Mouse (Mus musculus) forebrain, embryonic 10.5 days (tissue): ENCODE data around the gene Rnf167. TPM values are rescaled to one million over a fixed set of nuclear protein-coding genes. Genes with fewer than 3 reads are reported as not detected.

ENCODE experiments used
- DNase-seq: peaks from one replicate; pipeline ENCODE4 v3.0.0-alpha.2; 2017; ENCODE audit warnings: low spot score; ENCODE audit errors: extremely low spot score
- H3K27ac ChIP-seq: fragments of 300-500 bp; sonication (generic); 2 replicates; pipeline ENCODE4 v1.5.1; 2016; ENCODE audit warnings: mild to moderate bottlenecking
- H3K27me3 ChIP-seq: fragments of 300-500 bp; sonication (generic); 2 replicates; pipeline ENCODE4 v1.6.1; 2016; ENCODE audit warnings: mild to moderate bottlenecking; ENCODE audit not compliant: poor library complexity, severe bottlenecking
- H3K36me3 ChIP-seq: fragments of 300-500 bp; sonication (generic); replicated peaks from 2 replicates; pipeline ENCODE4 v1.6.1; 2016; ENCODE audit warnings: mild to moderate bottlenecking, moderate library complexity
- H3K4me1 ChIP-seq: fragments of 300-500 bp; sonication (generic); 2 replicates; pipeline ENCODE4 v1.6.1; 2016
- H3K4me3 ChIP-seq: fragments of 300-500 bp; sonication (generic); 2 replicates; pipeline ENCODE4 v1.5.1; 2016; ENCODE audit warnings: mild to moderate bottlenecking, moderate library complexity
- H3K9me3 ChIP-seq: fragments of 300-500 bp; sonication (generic); 2 replicates; pipeline ENCODE4 v1.6.1; 2016; ENCODE audit warnings: mild to moderate bottlenecking, moderate library complexity
- WGBS: fragments of 180-500 bp; shearing (Covaris S2); methylation state at CpG from one replicate; pipeline ENCODE4 v1.1.7; 2016; 5-methylcytosine and 5-hydroxymethylcytosine counted together
- polyA plus RNA-seq: library from polyadenylated mRNA; unstranded; fragments of >200 nt; fragmentation: Nextera tagmentation; extraction: Ambion mirVana; gene quantifications from 2 replicates; pipeline ENCODE4 v1.2.1, GENCODE M21; 2016

The Rnf167 gene
- polyA plus RNA-seq, 1 experiment from 2014 or later: 71.3 TPM

DNA sequence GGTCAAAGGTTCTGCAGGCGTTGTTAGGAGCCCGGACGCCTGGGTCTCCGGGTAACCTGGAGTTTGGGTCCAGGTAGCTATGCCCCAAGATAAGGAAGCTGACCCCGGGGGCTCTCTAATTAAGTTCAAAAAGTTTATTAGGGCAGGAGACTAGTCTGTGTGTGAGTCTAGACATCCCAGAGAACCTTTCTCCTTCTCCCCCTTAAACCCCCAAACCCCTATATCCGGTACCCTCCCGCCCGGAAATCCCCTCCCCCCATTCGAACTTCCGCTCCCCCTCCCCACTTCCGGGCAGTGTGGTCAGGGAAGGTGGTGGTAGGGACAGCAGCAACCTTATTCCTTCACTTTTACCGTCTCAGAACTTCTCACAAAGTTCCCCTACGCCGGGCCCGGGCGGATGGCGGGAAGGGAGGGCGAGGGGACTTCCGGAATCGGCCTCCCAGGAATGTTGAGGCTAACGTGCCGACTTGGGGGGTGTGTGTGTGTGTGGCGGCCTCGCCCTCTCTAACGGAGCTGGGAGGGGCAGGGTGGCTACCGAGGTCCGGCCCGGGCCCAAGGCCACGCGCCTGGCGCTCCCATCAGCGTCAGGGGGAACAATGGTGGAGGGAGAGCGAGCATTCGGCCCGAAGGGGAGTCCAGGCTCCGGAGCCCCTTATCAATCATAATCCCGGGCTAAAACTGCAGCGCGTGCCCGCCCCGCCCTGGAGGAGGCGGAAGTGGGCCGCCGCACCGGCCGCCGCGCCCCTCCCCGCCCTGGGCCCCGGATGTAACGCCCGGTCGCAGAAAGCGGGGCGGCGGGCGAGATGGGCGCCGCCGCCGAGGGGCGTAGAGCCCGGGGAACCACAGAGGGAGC is 6.5 kb downstream of the Rnf167 start:
- DNase-seq: peak; percentile 82
- peak overlapping the region; percentile 99 for H3K27ac ChIP-seq
- H3K4me3 ChIP-seq: peak overlapping the region; percentile 99
- H3K9me3 ChIP-seq: no peaks in the 10 kb centered on the region
- WGBS: under 1% methylated on average over 62 of the region's 63 CpGs
- H3K4me1 ChIP-seq: peaks cover 79% of the 10 kb centered on the region
- peaks cover 47% of the 10 kb centered on the region for H3K36me3 ChIP-seq
- no peaks in the 10 kb centered on the region for H3K27me3 ChIP-seq

DNA sequence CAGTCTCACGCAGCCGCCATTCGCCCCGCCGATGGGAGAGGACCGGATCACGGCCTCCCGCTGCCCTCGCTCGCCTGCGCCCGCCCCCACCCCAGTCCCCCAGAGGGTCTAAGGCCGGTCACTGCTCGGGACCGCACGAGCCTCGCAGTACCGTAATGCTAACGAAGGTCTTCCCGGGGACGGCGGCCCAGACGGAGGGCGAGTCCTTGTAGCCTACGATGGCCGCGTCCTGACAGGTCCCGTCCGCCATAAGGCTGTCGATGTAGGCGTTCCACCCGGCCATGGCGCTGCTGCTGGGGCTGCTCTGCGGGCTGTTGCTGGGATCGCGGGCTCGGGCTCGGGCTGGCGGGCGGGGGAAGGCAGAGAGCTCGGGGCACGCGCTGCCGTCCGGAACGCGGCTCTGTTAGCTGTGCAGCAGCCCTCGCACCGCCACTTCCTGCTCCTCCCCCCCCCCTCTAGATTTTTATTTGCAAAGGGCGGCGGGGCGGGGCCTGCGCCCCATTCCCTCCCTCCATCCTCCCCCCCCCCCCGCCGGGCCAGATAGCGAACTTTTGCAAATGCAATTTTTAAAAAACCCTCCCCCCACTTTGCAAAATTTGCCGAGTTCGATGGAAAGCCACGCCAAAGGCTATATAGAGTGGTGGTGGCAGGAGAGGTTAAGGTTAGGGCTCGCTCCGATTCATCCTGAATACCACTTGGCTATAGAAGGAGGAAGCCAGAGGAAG is 7.3 kb downstream of the Rnf167 start, which contains the start of gene Pfn1:
Gene Pfn1, minus strand, starts transcription at position 447 of the 725 bp plus-strand sequence.
- under 1% methylated on average over 61 of the region's 61 CpGs for WGBS
- Histone ChIP-seq H3K4me1 (peaks cover 75% of the 10 kb centered on the region), H3K4me3 (peak within 1 kb of the TSS; percentile 99), H3K36me3 (peaks cover 41% of the 10 kb centered on the region), H3K27ac (peak within 1 kb of the TSS; percentile 99), H3K9me3 (no peaks in the 10 kb centered on the region), H3K27me3 (no peaks in the 10 kb centered on the region)
- DNase-seq: peak; percentile 80

DNA sequence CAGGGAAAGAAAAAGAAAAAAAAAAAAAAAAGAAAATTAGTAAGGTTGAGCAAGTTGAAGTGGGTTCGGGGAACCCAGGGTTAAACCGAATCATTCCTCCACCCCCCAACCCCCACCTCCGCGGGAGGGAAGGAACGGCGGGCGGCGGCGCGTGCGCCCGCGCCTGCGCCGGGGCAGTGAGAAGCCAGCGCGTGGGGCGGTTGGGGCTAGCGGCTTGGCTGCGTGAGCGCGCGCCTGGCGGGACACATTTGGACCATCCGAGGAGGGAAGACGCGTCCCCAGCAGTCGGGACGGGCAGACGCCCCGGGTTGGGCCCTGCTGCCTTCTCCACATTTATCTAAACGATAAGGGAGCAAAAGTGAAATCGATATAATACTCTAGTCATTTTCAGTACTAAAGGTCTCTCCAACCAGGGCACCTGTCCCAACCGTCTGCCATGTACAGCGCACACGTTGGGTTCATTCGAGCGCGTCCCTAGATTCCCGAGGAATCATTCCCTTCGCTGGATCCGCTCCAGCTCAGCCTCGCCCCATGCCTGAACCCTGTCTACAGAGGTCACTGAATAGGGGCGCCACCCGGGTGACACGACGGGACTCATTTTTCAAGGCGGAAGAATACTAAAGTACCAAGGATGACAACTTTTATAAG is 8.0 kb downstream of the Rnf167 start:
- no peaks in the 10 kb centered on the region for H3K9me3 ChIP-seq
- H3K36me3 ChIP-seq: peaks cover 40% of the 10 kb centered on the region
- peak overlapping the region; percentile 99 for H3K4me3 ChIP-seq
- WGBS: 0% methylated on average over 48 of the region's 48 CpGs
- H3K27me3 ChIP-seq: no peaks in the 10 kb centered on the region
- H3K4me1 ChIP-seq: peaks cover 71% of the 10 kb centered on the region
- DNase-seq: peak; percentile 81
- H3K27ac ChIP-seq: peak overlapping the region; percentile 99

DNA sequence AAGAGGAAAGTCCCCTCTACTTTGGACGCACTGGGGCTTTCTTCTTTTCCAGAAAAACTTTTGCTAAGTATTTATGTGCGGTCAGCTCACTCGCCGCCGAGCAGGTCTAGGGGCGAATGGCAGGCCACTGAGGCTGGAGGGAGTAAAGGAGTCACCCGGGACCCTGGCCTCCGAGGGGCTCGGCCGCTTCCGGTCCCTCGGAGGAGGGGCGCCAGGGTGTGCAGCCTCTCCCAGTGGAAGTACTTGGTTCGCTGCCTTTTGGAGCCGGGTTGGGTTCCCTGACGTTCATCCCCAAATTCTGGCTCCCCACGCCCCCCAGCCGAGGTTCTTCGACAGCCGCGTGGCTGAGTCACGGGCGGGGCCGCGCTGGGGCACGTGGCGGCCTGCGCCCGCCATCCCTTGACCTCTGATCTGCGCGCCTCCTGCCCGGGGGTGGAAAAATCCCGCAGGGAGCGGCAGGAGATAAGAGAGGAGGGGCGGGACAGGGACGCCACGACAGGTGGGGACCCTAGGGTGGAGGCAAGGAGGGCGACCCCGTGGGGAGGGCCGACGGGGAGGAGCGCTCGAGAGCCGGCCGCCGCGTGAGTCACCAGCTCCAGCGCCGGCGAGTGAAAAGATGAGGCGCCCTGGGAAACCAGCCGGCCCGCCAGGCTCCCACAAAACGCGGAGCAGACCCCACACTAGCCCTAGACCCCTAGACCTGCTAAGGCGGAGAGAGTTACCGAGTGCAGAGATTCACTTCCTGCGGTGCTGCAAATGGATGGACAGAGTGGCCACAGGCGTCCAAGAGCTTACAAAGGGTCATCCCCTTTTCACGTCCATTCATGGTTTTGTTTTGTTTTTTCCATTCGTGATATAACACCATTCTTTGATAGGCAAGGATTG is 8.8 kb downstream of the Rnf167 start:
- under 1% methylated on average over 61 of the region's 61 CpGs for WGBS
- Histone ChIP-seq H3K27ac (peak overlapping the region; percentile 99), H3K36me3 (peaks cover 40% of the 10 kb centered on the region), H3K9me3 (no peaks in the 10 kb centered on the region), H3K4me3 (peak overlapping the region; percentile 99), H3K4me1 (peaks cover 67% of the 10 kb centered on the region), H3K27me3 (no peaks in the 10 kb centered on the region)
- peak; percentile 69 for DNase-seq

DNA sequence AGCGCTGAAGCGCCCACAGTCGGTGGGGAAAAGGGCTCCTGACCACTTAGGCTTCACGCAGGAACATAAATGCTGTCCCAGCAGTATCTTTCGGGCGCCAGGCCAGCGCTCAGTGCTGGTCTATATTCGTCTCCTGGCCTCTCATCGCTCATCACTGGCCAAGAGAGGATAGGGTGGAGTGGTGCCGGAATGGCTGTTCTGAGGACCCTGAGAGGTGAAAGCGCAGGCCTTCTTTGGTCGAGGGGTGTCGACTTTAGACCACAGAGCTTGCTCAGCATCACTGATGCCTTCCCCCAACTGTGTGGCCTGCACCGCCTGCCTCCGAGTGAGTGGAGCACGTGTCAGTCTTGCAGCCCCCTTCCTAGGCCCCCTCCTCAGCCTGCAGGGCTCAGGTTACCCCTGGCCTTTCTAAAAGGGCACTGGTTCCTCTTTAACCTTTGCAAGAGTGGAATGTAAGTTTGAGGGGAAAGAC is 9.5 kb downstream of the Rnf167 start:
- Histone ChIP-seq H3K9me3 (no peaks in the 10 kb centered on the region), H3K4me3 (peak overlapping the region; percentile 99), H3K27ac (peak overlapping the region; percentile 99), H3K4me1 (peaks cover 60% of the 10 kb centered on the region), H3K27me3 (no peaks in the 10 kb centered on the region), H3K36me3 (peaks cover 40% of the 10 kb centered on the region)
- WGBS: 2% methylated on average over 16 of the region's 16 CpGs
- peak; percentile 60 for DNase-seq

DNA sequence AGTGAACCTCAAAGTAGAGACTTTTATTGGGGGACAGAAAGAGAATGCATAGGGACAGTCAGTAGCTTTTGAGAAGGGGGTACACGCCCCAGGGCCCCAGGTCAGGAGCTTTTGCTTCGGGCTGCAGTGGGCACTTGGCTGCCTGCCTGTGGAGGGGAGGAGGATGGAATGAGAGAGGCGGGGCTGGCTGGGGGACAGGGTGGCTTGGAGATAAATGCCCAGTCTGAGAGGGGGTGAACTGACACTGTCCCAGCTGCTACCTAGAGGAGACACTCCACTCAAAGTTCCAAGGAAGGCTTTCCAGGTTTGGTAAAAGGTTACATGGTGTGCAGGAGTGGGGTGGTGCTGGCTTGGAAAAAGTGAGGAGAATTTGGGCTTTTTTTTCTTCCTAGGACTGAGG is 9.9 kb downstream of the Rnf167 start, which contains the start of gene Eno3:
Gene Eno3, plus strand, starts transcription at position 239 of the 400 bp plus-strand sequence.
- H3K36me3 ChIP-seq: peaks cover 40% of the 10 kb centered on the region
- 6% methylated on average over 3 of the region's 3 CpGs for WGBS
- peak; percentile 51 for DNase-seq
- H3K4me1 ChIP-seq: peaks cover 55% of the 10 kb centered on the region
- H3K27me3 ChIP-seq: no peaks in the 10 kb centered on the region
- H3K9me3 ChIP-seq: no peaks in the 10 kb centered on the region
- peak within 1 kb of the TSS; percentile 99 for H3K4me3 ChIP-seq
- peak within 1 kb of the TSS; percentile 99 for H3K27ac ChIP-seq

DNA sequence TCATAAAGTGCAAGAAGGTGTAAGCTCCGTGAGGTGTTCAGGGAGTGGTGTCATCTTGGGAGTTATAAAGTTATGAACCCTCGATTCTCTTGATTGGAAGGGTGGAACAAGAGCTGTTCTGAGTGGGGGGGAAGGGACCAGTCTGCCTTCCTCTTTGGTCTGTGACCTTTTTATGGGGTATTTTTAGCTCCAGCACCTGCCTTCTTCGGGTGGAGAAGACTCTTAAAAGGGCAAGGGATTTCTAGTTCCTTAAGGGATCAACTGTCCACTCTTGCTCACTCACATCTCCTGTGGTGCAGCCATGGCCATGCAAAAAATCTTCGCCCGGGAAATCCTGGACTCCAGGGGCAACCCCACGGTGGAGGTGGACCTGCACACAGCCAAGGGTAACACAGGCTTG is 10.5 kb downstream of the Rnf167 start:
- peak overlapping the region; percentile 99 for H3K4me3 ChIP-seq
- 54% methylated on average over 6 of the region's 6 CpGs for WGBS
- H3K27ac ChIP-seq: peak overlapping the region; percentile 99

DNA sequence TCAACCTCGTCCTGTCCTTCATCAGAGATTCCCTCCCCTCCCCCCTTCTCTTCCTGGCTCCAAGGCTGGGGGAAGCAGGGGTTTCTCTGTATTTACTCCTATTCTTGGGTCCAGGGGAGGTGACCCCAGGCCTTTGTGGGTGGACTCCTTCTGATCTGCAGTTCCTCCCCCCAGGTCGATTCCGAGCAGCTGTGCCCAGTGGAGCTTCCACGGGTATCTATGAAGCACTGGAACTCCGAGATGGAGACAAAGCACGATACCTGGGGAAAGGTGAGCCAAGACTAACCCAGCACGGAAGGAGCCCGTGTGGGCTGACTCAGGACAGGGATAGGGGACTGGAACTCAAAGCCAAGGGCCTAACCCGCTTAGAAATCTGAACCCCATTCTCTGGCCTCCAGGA is 11.0 kb downstream of the Rnf167 start:
- Histone ChIP-seq H3K36me3 (peaks cover 40% of the 10 kb centered on the region), H3K4me3 (peak overlapping the region; percentile 99), H3K4me1 (peaks cover 46% of the 10 kb centered on the region), H3K27ac (peak overlapping the region; percentile 99), H3K9me3 (no peaks in the 10 kb centered on the region), H3K27me3 (no peaks in the 10 kb centered on the region)
- WGBS: 54% methylated on average over 9 of the region's 9 CpGs
- DNase-seq: no peak

More for the DNA sequence above, 10.5 kb downstream of the Rnf167 start:
- H3K27me3 ChIP-seq: no peaks in the 10 kb centered on the region
- no peak for DNase-seq
- no peaks in the 10 kb centered on the region for H3K9me3 ChIP-seq
- H3K36me3 ChIP-seq: peaks cover 40% of the 10 kb centered on the region
- H3K4me1 ChIP-seq: peaks cover 49% of the 10 kb centered on the region

DNA sequence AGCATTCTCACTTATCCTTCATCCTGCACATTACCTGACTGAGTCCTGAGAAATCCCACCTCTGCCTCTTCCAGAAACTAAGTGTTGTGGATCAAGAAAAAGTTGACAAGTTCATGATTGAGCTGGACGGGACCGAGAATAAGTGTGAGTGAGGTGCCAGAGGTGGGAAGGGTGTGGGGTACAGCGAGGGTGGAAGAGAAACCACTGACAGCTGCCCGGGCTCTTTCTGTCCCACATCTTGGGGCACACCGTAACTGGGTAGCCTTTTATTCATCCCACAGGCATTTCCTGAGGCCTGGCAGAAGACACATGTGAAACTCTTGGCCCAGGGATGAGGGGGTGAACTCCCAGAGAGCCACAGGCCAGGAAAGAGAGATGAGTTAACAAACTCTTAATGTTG is 11.5 kb downstream of the Rnf167 start:
- Histone ChIP-seq H3K4me3 (0 out of 2 replicates have a peak overlapping the region, but pooled peaks have one; percentile 99), H3K4me1 (peaks cover 44% of the 10 kb centered on the region), H3K36me3 (peaks cover 43% of the 10 kb centered on the region), H3K27me3 (no peaks in the 10 kb centered on the region), H3K27ac (no peak overlapping the region), H3K9me3 (no peaks in the 10 kb centered on the region)
- WGBS: 91% methylated on average over 5 of the region's 5 CpGs
- no peak for DNase-seq

DNA sequence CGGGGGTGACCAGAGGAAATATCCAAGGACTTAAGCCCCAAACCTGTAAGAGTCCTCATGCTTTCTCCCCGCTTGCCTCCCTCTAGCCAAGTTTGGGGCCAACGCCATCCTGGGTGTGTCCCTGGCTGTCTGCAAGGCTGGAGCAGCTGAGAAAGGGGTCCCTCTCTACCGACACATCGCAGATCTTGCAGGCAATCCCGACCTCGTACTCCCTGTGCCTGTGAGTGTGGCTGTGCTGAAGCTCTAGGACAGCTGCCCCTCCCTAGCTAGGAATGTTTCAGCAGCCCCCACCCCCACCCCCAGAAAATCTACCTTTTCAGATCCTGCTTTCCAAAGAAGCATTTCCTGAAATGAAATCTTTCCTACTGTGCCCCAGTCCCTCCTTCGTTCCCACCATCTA is 11.9 kb downstream of the Rnf167 start:
- no peak for DNase-seq
- Histone ChIP-seq H3K4me1 (peaks cover 44% of the 10 kb centered on the region), H3K27ac (no peak overlapping the region), H3K27me3 (no peaks in the 10 kb centered on the region), H3K4me3 (no peak overlapping the region), H3K9me3 (no peaks in the 10 kb centered on the region), H3K36me3 (peaks cover 47% of the 10 kb centered on the region)
- WGBS: 87% methylated on average over 8 of the region's 8 CpGs

DNA sequence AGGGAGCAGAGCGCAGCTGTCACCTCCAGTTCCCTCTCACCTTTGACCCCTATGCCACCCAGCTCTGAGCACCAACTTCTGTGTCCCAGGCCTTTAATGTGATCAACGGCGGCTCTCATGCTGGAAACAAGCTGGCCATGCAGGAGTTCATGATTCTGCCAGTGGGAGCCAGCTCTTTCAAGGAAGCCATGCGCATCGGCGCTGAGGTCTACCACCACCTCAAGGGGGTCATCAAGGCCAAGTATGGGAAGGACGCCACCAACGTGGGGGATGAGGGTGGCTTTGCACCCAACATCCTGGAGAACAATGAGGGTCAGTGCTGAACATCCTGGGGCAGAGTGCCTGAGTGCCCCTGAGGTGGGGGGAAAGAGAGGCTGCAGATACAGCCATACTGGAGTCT is 13.5 kb downstream of the Rnf167 start:
- Histone ChIP-seq H3K27me3 (no peaks in the 10 kb centered on the region), H3K27ac (no peak overlapping the region), H3K9me3 (no peaks in the 10 kb centered on the region), H3K4me1 (peaks cover 37% of the 10 kb centered on the region), H3K36me3 (peaks cover 63% of the 10 kb centered on the region), H3K4me3 (no peak overlapping the region)
- DNase-seq: no peak
- 93% methylated on average over 8 of the region's 8 CpGs for WGBS

DNA sequence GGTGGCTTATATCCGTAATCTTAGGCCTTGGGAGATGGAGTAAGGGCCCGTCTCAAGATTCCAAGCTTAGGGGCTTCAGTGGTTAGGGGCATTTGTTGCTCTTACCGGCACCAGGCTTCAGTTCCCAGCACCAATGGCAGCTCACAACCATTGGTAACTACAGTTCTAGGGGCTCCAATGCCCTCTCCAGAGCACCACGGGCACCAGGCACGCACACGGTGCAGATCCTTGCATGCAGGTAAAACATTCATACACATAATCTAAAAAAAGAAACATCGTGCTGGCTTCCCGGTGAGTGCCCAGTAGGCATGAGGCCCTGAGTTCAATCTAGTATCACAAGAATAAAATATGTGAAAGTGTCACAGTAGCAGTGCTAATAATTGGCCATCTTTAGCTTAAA is 16.1 kb downstream of the Rnf167 start:
- H3K9me3 ChIP-seq: no peaks in the 10 kb centered on the region
- peaks cover 27% of the 10 kb centered on the region for H3K4me1 ChIP-seq
- H3K4me3 ChIP-seq: no peak overlapping the region
- peaks cover 82% of the 10 kb centered on the region for H3K36me3 ChIP-seq
- H3K27me3 ChIP-seq: no peaks in the 10 kb centered on the region
- 89% methylated on average over 8 of the region's 8 CpGs for WGBS
- no peak for DNase-seq
- H3K27ac ChIP-seq: no peak overlapping the region
